In genomic region chr7:16404315-16405072, GRCm38 (mm10) we compare ENCODE assay signal across 7 mouse cellular contexts. TPM values are rescaled to one million over a fixed set of nuclear protein-coding genes. Genes with fewer than 3 reads are reported as not detected.
DNase-seq lines count a peak whose midpoint lies in the region; ATAC-seq and TF ChIP-seq lines count a peak whose summit lies in the region.

No protein-coding gene starts in this region.

- no peak for DNase-seq in spleen, adult 2 months (ENCODE audit: low read depth in 1 of 2, low spot score in 2 of 2)
- DNase-seq in spleen, adult 12 weeks (ENCODE audit: low spot score), result no peak
- DNase-seq in hindbrain, postnatal 0 days (ENCODE audit: low spot score), result no peak
- DNase-seq in left cerebral cortex, postnatal 36 days (ENCODE audit: low spot score in 2 of 2), result no peak
- DNase-seq in left cerebral cortex, postnatal 14 days (ENCODE audit: low spot score in 2 of 2), result no peak

- peaks cover 29% of the 10 kb centered on the region for H3K4me1 ChIP-seq in spleen, adult 2 months (ENCODE audit: control insufficient read depth, insufficient read depth, insufficient read length)
- peaks cover 13% of the 10 kb centered on the region for H3K4me1 ChIP-seq in embryonic fibroblast, embryonic 13.5 days (ENCODE audit: control insufficient read depth, insufficient read depth, low read length)
- peaks cover 26% of the 10 kb centered on the region for H3K4me1 ChIP-seq in hindbrain, postnatal 0 days (ENCODE audit: insufficient read depth, low read length)
- peaks cover 33% of the 10 kb centered on the region for H3K4me1 ChIP-seq in midbrain, embryonic 15.5 days

- no peak for TF ChIP-seq POLR2A in spleen, adult 2 months (IDR thresholded peaks at IDR 0.05; ENCODE audit: low read depth, low read length)
- TF ChIP-seq POLR2A in embryonic fibroblast, embryonic 13.5 days (IDR thresholded peaks at IDR 0.05; ENCODE audit: low read depth, low read length), result no peak

- 69% methylated on average over 3 of the region's 3 CpGs for WGBS in spleen, adult 2 months
- 72% methylated on average over 3 of the region's 3 CpGs for WGBS in hindbrain, postnatal 0 days
- 75% methylated on average over 3 of the region's 3 CpGs for WGBS in midbrain, embryonic 15.5 days

- intact Hi-C loops in left cerebral cortex, postnatal 36 days (cut with DNase I), result no loop called here
- intact Hi-C loops in left cerebral cortex, postnatal 14 days (cut with DNase I), result loop anchor here (5.0 kb wide), 1 partner anchor 413 kb away; the partner anchor contains the start of genes Fkrp and Strn4

- H3K4me3 ChIP-seq in spleen, adult 2 months (ENCODE audit: extremely low read depth, insufficient read depth, insufficient read length), result no peak overlapping the region
- no peak overlapping the region for H3K4me3 ChIP-seq in embryonic fibroblast, embryonic 13.5 days (ENCODE audit: insufficient read depth, low read length)
- no peak overlapping the region for H3K4me3 ChIP-seq in hindbrain, postnatal 0 days (ENCODE audit: low read length)
- H3K4me3 ChIP-seq in midbrain, embryonic 15.5 days, result no peak overlapping the region

- 0 out of 2 replicates have a peak overlapping the region, but pooled peaks have one; percentile 30 for H3K9ac ChIP-seq in hindbrain, postnatal 0 days (replicated peaks; ENCODE audit: low read length)
- peak overlapping the region; percentile 26; the same call in 1 of the 2 replicates for H3K9ac ChIP-seq in midbrain, embryonic 15.5 days

- ATAC-seq in hindbrain, postnatal 0 days, result no peak
- no peak for ATAC-seq in midbrain, embryonic 15.5 days (replicated peaks)

- 0 out of 2 replicates have a peak, but pooled peaks cover 1% of the 10 kb centered on the region for H3K36me3 ChIP-seq in spleen, adult 2 months (ENCODE audit: control insufficient read depth, insufficient read depth, low read length)
- H3K36me3 ChIP-seq in hindbrain, postnatal 0 days (ENCODE audit: insufficient read depth, low read length), result no peaks in the 10 kb centered on the region
- H3K36me3 ChIP-seq in midbrain, embryonic 15.5 days (replicated peaks), result no peaks in the 10 kb centered on the region

- H3K4me2 ChIP-seq in hindbrain, postnatal 0 days (ENCODE audit: low read depth, low read length), result peak overlapping the region; percentile 92
- peak overlapping the region; percentile 30 for H3K4me2 ChIP-seq in midbrain, embryonic 15.5 days

- TF ChIP-seq CTCF in spleen, adult 2 months (IDR thresholded peaks at IDR 0.05; ENCODE audit: extremely low read depth, insufficient read depth, insufficient read length, insufficient replicate concordance), result no peak
- TF ChIP-seq CTCF in embryonic fibroblast, embryonic 13.5 days (IDR thresholded peaks at IDR 0.05; ENCODE audit: borderline replicate concordance, insufficient read depth, low read length), result no peak
- TF ChIP-seq CTCF in hindbrain, postnatal 0 days (IDR thresholded peaks at IDR 0.05; ENCODE audit: low read depth), result no peak

- no peaks in the 10 kb centered on the region for H3K9me3 ChIP-seq in hindbrain, postnatal 0 days (ENCODE audit: low read length)
- H3K9me3 ChIP-seq in midbrain, embryonic 15.5 days, result no peaks in the 10 kb centered on the region

- peak overlapping the region; percentile 98 for H3K27ac ChIP-seq in spleen, adult 2 months (ENCODE audit: insufficient read depth, low read length)
- peak overlapping the region; percentile 97 for H3K27ac ChIP-seq in embryonic fibroblast, embryonic 13.5 days (ENCODE audit: insufficient read depth, low read length)
- H3K27ac ChIP-seq in hindbrain, postnatal 0 days, result peak overlapping the region; percentile 80
- peak overlapping the region; percentile 67; the same call in 1 of the 2 replicates for H3K27ac ChIP-seq in midbrain, embryonic 15.5 days

- H3K27me3 ChIP-seq in spleen, adult 2 months (ENCODE audit: control insufficient read depth, insufficient read depth, low read length), result no peaks in the 10 kb centered on the region
- no peaks in the 10 kb centered on the region for H3K27me3 ChIP-seq in hindbrain, postnatal 0 days (ENCODE audit: insufficient read depth, low read length)
- no peaks in the 10 kb centered on the region for H3K27me3 ChIP-seq in midbrain, embryonic 15.5 days (replicated peaks)

RNA-seq across cellular contexts. Expression of gene Zc3h4, which starts 3.8 kb away (rescaled TPM):
- polyA plus RNA-seq in spleen, adult 2 months (2012; rRNA removed), result 47.2 and 57.2 TPM in 2 replicates
- polyA plus RNA-seq in embryonic fibroblast, embryonic 13.5 days (2011; ENCODE audit: insufficient read length, low read depth, missing spikeins), result 27.0 and 29.4 TPM in 2 replicates
- total RNA-seq in hindbrain, postnatal 0 days (2014; rRNA removed), result 36.8 and 38.2 TPM in 2 replicates
- polyA plus RNA-seq in hindbrain, postnatal 0 days (2015; fragmentation: Nextera tagmentation; extraction: Ambion mirVana), result 8.3 and 9.1 TPM in 2 replicates
- 20.0 and 22.1 TPM in 2 replicates for polyA plus RNA-seq in midbrain, embryonic 15.5 days (2015; fragmentation: Nextera tagmentation; extraction: Ambion mirVana)
- total RNA-seq in left cerebral cortex, postnatal 36 days (2021), result 10 to 100 TPM; 66.3 to 67.7 TPM
- 10 to 100 TPM; 55.1 to 55.7 TPM for total RNA-seq in left cerebral cortex, postnatal 14 days (2021)

RNA-seq across cellular contexts. Expression of gene Sae1, which starts 16.9 kb away (rescaled TPM):
- polyA plus RNA-seq in spleen, adult 2 months (2012; rRNA removed), result 16.7 and 20.7 TPM in 2 replicates
- 125 and 133 TPM in 2 replicates for polyA plus RNA-seq in embryonic fibroblast, embryonic 13.5 days (2011; ENCODE audit: insufficient read length, low read depth, missing spikeins)
- 88.6 and 89.4 TPM in 2 replicates for total RNA-seq in hindbrain, postnatal 0 days (2014; rRNA removed)
- 215 and 216 TPM in 2 replicates for polyA plus RNA-seq in hindbrain, postnatal 0 days (2015; fragmentation: Nextera tagmentation; extraction: Ambion mirVana)
- polyA plus RNA-seq in midbrain, embryonic 15.5 days (2015; fragmentation: Nextera tagmentation; extraction: Ambion mirVana), result 243 and 256 TPM in 2 replicates
- total RNA-seq in left cerebral cortex, postnatal 36 days (2021), result 100 to 1,000 TPM; 104 to 111 TPM
- total RNA-seq in left cerebral cortex, postnatal 14 days (2021), result 100 to 1,000 TPM; 103 to 108 TPM

RNA-seq across cellular contexts. Expression of gene Tmem160, which starts 48.1 kb away (rescaled TPM):
- polyA plus RNA-seq in spleen, adult 2 months (2012; rRNA removed), result 118 and 170 TPM in 2 replicates
- polyA plus RNA-seq in embryonic fibroblast, embryonic 13.5 days (2011; ENCODE audit: insufficient read length, low read depth, missing spikeins), result 19.0 and 27.7 TPM in 2 replicates
- 71.7 and 72.6 TPM in 2 replicates for total RNA-seq in hindbrain, postnatal 0 days (2014; rRNA removed)
- polyA plus RNA-seq in hindbrain, postnatal 0 days (2015; fragmentation: Nextera tagmentation; extraction: Ambion mirVana), result 102 and 114 TPM in 2 replicates
- polyA plus RNA-seq in midbrain, embryonic 15.5 days (2015; fragmentation: Nextera tagmentation; extraction: Ambion mirVana), result 63.6 and 74.4 TPM in 2 replicates
- 10 to 100 TPM; 62.3 to 85.7 TPM for total RNA-seq in left cerebral cortex, postnatal 36 days (2021)
- total RNA-seq in left cerebral cortex, postnatal 14 days (2021), result 10 to 100 TPM; 90.4 to 90.8 TPM
